Mouse (Mus musculus) urinary bladder, postnatal 4 days (tissue): ENCODE measurements around the gene Zfp385b.

Source experiments
- DNase-seq, 2 experiments: peaks; one replicate each; pipeline ENCODE4 v3.0.0; 2021 to 2022; ENCODE audit warnings: low spot score in 2 of 2

The Zfp385b gene

GRCm38 (mm10) chr2:77518693-77519092 is 300.7 kb downstream of the Zfp385b start:
- DNase-seq, result no peak

GRCm38 (mm10) chr2:77516606-77517005 is 302.8 kb downstream of the Zfp385b start:
- no peak for DNase-seq

- DNase-seq, result no peak
Observed at GRCm38 (mm10) chr2:77515654-77516053, 303.8 kb downstream of the Zfp385b start.

- DNase-seq, result no peak
Observed at GRCm38 (mm10) chr2:77515011-77515410, 304.4 kb downstream of the Zfp385b start.

GRCm38 (mm10) chr2:77514476-77514875 is 305.0 kb downstream of the Zfp385b start:
- no peak for DNase-seq

GRCm38 (mm10) chr2:77508731-77509130 is 310.7 kb downstream of the Zfp385b start:
- DNase-seq, result no peak

GRCm38 (mm10) chr2:77506308-77506707 is 313.1 kb downstream of the Zfp385b start:
- no peak for DNase-seq

GRCm38 (mm10) chr2:77505614-77506013 is 313.8 kb downstream of the Zfp385b start:
- no peak for DNase-seq

GRCm38 (mm10) chr2:77503674-77504351 is 315.6 kb downstream of the Zfp385b start:
- DNase-seq, result no peak

- no peak for DNase-seq
Observed at GRCm38 (mm10) chr2:77503217-77503616, 316.2 kb downstream of the Zfp385b start.

GRCm38 (mm10) chr2:77502458-77502857 is 317.0 kb downstream of the Zfp385b start:
- no peak for DNase-seq

GRCm38 (mm10) chr2:77500480-77500879 is 319.0 kb downstream of the Zfp385b start:
- DNase-seq, result no peak

GRCm38 (mm10) chr2:77498379-77498778 is 321.1 kb downstream of the Zfp385b start:
- DNase-seq, result no peak

- DNase-seq, result no peak
Observed at GRCm38 (mm10) chr2:77497942-77498341, 321.5 kb downstream of the Zfp385b start.

- no peak for DNase-seq
Observed at GRCm38 (mm10) chr2:77496071-77496470, 323.4 kb downstream of the Zfp385b start.

- DNase-seq, result no peak
Observed at GRCm38 (mm10) chr2:77495344-77495743, 324.1 kb downstream of the Zfp385b start.

- no peak for DNase-seq
Observed at GRCm38 (mm10) chr2:77493695-77494094, 325.7 kb downstream of the Zfp385b start.

- DNase-seq, result no peak
Observed at GRCm38 (mm10) chr2:77487151-77487550, 332.3 kb downstream of the Zfp385b start.

GRCm38 (mm10) chr2:77481274-77481673 is 338.2 kb downstream of the Zfp385b start:
- DNase-seq, result no peak

- DNase-seq, result no peak
Observed at GRCm38 (mm10) chr2:77477536-77477935, 341.9 kb downstream of the Zfp385b start.

- DNase-seq, result no peak
Observed at GRCm38 (mm10) chr2:77476444-77476843, 343.0 kb downstream of the Zfp385b start.

GRCm38 (mm10) chr2:77472254-77472837 is 347.1 kb downstream of the Zfp385b start:
- no peak for DNase-seq

GRCm38 (mm10) chr2:77470716-77471115 is 348.7 kb downstream of the Zfp385b start:
- no peak for DNase-seq

GRCm38 (mm10) chr2:77461413-77461812 is 358.0 kb downstream of the Zfp385b start:
- DNase-seq, result no peak
